Mouse (Mus musculus): ENCODE data around the gene Ube2n. TPM values are rescaled to one million over a fixed set of nuclear protein-coding genes. Genes with fewer than 3 reads are reported as not detected.

Ube2n gene
- polyA plus RNA-seq, 1 experiment from 2014 or later: 390 TPM

DNA sequence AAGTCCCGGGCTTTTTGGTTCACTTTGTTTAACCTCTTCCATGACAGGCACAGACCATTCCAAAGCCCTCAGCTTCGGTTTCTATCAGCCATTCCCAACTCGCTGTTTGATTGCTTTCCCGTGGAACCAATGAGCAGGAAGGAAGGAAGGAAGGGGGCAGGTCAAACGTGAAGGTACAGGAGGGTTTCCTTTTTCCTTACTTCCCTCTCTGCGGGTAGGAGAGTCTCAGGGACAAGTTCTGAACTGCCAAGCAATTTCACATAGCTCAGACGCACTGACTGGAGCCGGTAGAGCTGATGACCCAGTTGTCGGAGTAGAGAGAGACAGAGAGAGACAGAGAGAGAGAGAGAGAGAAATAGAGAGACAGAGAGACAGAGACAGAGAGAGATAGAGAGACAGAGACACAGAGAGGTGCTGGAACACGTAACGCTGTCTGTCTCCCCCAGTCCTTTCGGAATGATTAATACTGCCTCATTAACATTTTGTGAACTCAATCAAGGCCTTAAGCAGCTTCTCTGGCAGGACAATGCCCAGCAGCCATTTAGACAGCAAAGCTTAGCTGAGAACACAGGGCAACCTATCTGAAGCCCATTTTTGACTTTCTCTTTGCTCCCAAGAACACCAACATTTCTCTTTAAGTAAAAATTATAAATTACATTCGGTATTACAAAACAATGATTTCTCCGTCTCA is 62.1 kb downstream of the Ube2n start:
- Histone ChIP-seq H3K27ac (peak overlapping the region; percentile 29), H3K9me3 (no peaks in the 10 kb centered on the region), H3K9ac (no peak overlapping the region), H3K4me2 (peak overlapping the region; percentile 36; the same call in 1 of the 2 replicates), H3K4me3 (no peak overlapping the region), H3K27me3 (no peaks in the 10 kb centered on the region), H3K36me3 (no peaks in the 10 kb centered on the region), H3K4me1 (peaks cover 16% of the 10 kb centered on the region)
- 36% methylated on average over 14 of the region's 14 CpGs for WGBS
- no peak for ATAC-seq (ENCODE audit: borderline replicate concordance, extremely low read depth, low FRiP score, low TSS enrichment)

DNA sequence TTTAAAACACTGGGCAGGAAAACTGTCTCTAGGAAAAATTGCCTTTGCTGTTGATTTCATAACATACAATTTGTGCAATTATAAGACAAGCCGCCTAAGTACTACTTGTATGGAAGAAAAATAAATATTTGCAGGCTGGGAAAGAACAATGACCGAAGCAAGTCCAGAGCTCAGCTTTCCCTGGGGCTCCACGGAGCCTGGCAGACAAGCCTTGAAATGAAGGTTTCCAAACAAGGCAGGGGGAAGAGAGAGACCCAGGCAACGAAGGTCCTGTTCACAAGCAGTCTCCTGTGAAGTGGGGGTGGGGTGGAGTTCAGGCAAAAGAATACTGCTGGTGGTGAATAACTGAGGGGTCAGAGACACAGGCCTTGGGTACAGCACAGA is 62.6 kb downstream of the Ube2n start:
- Histone ChIP-seq H3K27ac (peak overlapping the region; percentile 29), H3K9ac (no peak overlapping the region), H3K4me3 (no peak overlapping the region), H3K27me3 (no peaks in the 10 kb centered on the region), H3K4me2 (no peak overlapping the region), H3K9me3 (no peaks in the 10 kb centered on the region), H3K36me3 (no peaks in the 10 kb centered on the region), H3K4me1 (peaks cover 16% of the 10 kb centered on the region)
- WGBS: 15% methylated on average over 4 of the region's 4 CpGs
- ATAC-seq (ENCODE audit: borderline replicate concordance, extremely low read depth, low FRiP score, low TSS enrichment): no peak

DNA sequence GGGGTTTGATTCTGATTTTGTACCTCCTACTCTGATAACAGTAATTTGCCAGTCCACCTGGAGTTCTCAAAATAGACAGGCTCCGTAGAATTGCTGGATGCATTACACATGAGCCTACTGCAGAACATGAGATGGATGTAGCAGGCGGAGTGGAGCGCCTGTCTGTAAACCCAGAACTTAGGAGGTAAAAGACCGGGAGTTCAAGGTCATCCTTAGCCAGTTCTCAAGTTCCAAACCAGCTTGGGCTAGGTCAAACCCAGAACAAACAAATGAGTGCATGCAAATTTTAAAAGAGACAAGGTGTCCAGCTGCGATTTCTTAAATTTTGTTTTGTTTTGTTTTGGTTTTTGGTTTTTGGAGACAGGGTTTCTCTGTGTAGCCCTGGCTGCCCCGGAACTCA is 70.6 kb downstream of the Ube2n start:
- no peak overlapping the region for H3K27ac ChIP-seq
- ATAC-seq (ENCODE audit: borderline replicate concordance, extremely low read depth, low FRiP score, low TSS enrichment): no peak
- H3K9ac ChIP-seq: no peak overlapping the region
- H3K4me1 ChIP-seq: no peaks in the 10 kb centered on the region
- H3K27me3 ChIP-seq: no peaks in the 10 kb centered on the region
- H3K4me3 ChIP-seq: no peak overlapping the region
- no peak overlapping the region for H3K4me2 ChIP-seq
- no peaks in the 10 kb centered on the region for H3K36me3 ChIP-seq
- no peaks in the 10 kb centered on the region for H3K9me3 ChIP-seq
- 86% methylated on average over 6 of the region's 6 CpGs for WGBS

DNA sequence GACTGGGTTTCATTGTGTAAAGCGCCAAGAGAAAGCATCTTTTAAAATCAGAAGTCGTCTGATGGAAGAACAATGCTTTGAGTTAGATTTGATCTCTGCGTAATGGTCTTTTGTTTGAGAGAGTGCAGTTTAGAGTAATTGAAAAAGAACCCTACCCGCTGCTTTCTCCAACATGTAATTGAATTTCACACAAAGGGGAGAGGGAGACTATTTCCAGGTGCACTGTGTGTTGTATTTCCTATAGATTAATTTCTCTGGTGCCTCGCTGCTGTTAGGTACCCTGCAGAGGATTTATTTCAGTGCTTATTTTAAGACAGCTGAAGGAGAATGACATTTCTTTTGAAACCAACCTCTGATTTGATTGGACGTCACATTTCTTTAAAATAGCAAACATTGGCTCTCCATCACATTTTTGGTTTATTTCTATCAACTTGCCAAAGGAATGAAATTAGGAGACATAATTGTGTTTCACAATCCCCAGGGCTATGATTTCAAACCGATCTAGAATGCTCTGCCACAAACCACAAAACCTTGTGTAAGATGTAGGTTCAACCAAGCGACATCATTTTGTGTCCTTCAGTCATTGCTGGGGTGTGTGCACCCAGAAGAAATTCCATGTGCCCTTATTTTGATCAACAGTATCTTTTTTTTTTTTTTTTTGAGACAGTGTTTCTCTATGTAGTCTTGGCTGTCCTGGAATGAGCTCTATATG is 72.7 kb downstream of the Ube2n start:
- Histone ChIP-seq H3K36me3 (no peaks in the 10 kb centered on the region), H3K4me3 (no peak overlapping the region), H3K4me2 (no peak overlapping the region), H3K9me3 (no peaks in the 10 kb centered on the region), H3K4me1 (no peaks in the 10 kb centered on the region), H3K27ac (no peak overlapping the region), H3K27me3 (no peaks in the 10 kb centered on the region), H3K9ac (no peak overlapping the region)
- WGBS: 79% methylated on average over 8 of the region's 8 CpGs
- no peak for ATAC-seq (ENCODE audit: borderline replicate concordance, extremely low read depth, low FRiP score, low TSS enrichment)

- Histone ChIP-seq H3K27me3 (no peaks in the 10 kb centered on the region), H3K9me3 (no peaks in the 10 kb centered on the region), H3K9ac (no peak overlapping the region), H3K4me3 (no peak overlapping the region), H3K4me1 (no peaks in the 10 kb centered on the region), H3K27ac (no peak overlapping the region), H3K36me3 (no peaks in the 10 kb centered on the region), H3K4me2 (no peak overlapping the region)
- 88% methylated on average over 4 of the region's 4 CpGs for WGBS
- ATAC-seq (ENCODE audit: borderline replicate concordance, extremely low read depth, low FRiP score, low TSS enrichment): no peak
Observed at GRCm38 (mm10) chr10:95589196-95589595, 74.3 kb downstream of the Ube2n start.

GRCm38 (mm10) chr10:95590196-95590595 is 75.3 kb downstream of the Ube2n start:
- no peak overlapping the region for H3K27ac ChIP-seq

DNA sequence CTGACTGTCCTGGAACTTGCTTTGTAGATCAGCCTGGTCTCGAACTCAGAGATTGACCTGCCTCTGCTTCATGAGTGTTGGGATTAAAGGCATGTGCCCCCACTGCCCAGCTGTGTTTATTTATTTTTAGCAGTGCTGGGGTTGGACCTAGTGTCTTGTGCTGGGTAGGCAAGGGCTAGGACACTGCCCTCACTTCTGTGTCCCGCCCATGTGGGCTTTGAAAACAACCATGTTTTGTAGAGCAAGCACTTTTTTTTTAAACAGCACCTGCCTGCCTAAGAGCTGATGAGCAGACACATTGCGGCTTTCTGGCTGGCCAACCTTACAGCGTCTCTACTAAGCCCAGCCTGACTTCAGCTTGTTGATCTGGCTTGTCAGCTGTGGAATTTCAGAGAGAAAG is 76.3 kb downstream of the Ube2n start:
- Histone ChIP-seq H3K4me2 (no peak overlapping the region), H3K27ac (no peak overlapping the region), H3K9me3 (no peaks in the 10 kb centered on the region), H3K27me3 (no peaks in the 10 kb centered on the region), H3K36me3 (no peaks in the 10 kb centered on the region), H3K4me1 (no peaks in the 10 kb centered on the region), H3K9ac (no peak overlapping the region), H3K4me3 (no peak overlapping the region)
- no peak for ATAC-seq (ENCODE audit: borderline replicate concordance, extremely low read depth, low FRiP score, low TSS enrichment)
- 69% methylated on average over 4 of the region's 4 CpGs for WGBS

More at GRCm38 (mm10) chr10:95590196-95590595, 75.3 kb downstream of the Ube2n start:
- H3K9ac ChIP-seq: no peak overlapping the region
- no peaks in the 10 kb centered on the region for H3K4me1 ChIP-seq
- H3K9me3 ChIP-seq: no peaks in the 10 kb centered on the region
- WGBS: 81% methylated on average over 6 of the region's 6 CpGs
- no peak overlapping the region for H3K4me3 ChIP-seq
- H3K27me3 ChIP-seq: no peaks in the 10 kb centered on the region
- no peak for ATAC-seq (ENCODE audit: borderline replicate concordance, extremely low read depth, low FRiP score, low TSS enrichment)
- no peaks in the 10 kb centered on the region for H3K36me3 ChIP-seq
- H3K4me2 ChIP-seq: no peak overlapping the region

DNA sequence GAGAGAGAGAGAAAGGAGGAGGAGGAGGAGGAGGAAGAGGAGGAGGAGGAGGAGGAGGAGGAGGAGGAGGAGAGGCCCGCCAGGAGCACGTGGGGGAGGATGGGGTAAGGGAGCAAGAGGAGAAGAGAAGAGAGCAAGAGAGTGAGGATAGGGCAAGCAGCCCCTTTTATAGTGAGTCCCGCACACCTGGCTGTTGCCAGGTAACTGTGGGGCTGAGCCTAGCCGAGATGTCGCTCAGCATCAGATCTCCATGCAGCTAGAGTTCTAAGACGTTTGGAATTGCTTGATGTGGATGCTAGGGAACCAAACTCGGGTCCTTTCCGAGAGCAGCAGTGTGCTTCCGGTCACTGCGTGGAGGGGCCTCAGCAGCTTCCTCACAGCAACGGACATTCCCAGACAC is 79.5 kb downstream of the Ube2n start:
- no peak for ATAC-seq (ENCODE audit: borderline replicate concordance, extremely low read depth, low FRiP score, low TSS enrichment)
- no peaks in the 10 kb centered on the region for H3K9me3 ChIP-seq
- no peaks in the 10 kb centered on the region for H3K27me3 ChIP-seq
- no peaks in the 10 kb centered on the region for H3K36me3 ChIP-seq
- no peak overlapping the region for H3K27ac ChIP-seq
- no peaks in the 10 kb centered on the region for H3K4me1 ChIP-seq
- no peak overlapping the region for H3K9ac ChIP-seq
- WGBS: 48% methylated on average over 9 of the region's 11 CpGs
- H3K4me3 ChIP-seq: no peak overlapping the region
- no peak overlapping the region for H3K4me2 ChIP-seq

Small RNA genes lying within 50 kb of the gene (microRNA-seq; reads per million reads assigned to microRNA genes)
- 13.9 reads per million, percentile 32 among the genes with 10 or more reads in this experiment for gene Mir3058

Other genes with a start within 250 kb of the Ube2n start
- gene Cradd, start 191.0 kb upstream of the Ube2n start, polyA plus RNA-seq (2015; fragmentation: Nextera tagmentation; extraction: Ambion mirVana): 12.7 and 12.9 TPM in 2 replicates
- gene Socs2, start 98.0 kb upstream of the Ube2n start, polyA plus RNA-seq (2015; fragmentation: Nextera tagmentation; extraction: Ambion mirVana): 121 and 124 TPM in 2 replicates
- 304 and 322 TPM in 2 replicates for gene Mrpl42, start 13.2 kb upstream of the Ube2n start, polyA plus RNA-seq (2015; fragmentation: Nextera tagmentation; extraction: Ambion mirVana)
- 64.3 and 65.2 TPM in 2 replicates for gene Nudt4, start 49.0 kb downstream of the Ube2n start, polyA plus RNA-seq (2015; fragmentation: Nextera tagmentation; extraction: Ambion mirVana)
- 0.45 TPM in 1 of 2 replicates, not detected in the other for gene Anapc15-ps, start 158.3 kb downstream of the Ube2n start, polyA plus RNA-seq (2015; fragmentation: Nextera tagmentation; extraction: Ambion mirVana)